17 mouse cellular contexts compared by ENCODE assay signal in the genomic region with DNA sequence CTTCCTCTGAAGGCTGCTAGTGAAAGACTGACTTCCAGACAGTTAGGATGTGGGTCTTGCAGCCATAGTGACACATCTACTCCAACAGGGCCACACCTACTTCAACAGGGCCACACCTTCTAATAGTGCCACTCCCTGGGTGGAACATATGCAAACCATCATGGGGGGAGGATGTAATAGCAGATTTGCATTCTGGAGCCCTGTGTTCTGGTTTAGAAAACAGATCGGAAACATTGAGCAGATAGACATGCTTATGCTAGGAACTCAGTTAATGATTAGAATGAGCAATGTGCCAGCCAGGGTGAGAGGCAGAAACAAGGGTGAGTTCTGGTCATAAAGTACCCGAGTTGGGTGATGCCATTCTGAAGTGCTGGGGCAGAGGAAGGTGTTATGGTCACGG. TPM values are rescaled to one million over a fixed set of nuclear protein-coding genes. Genes with fewer than 3 reads are reported as not detected.
"Had no signal": no experiment of that assay in that cellular context is flagged by ENCODE, and none has a peak within 500 bp of the region (broad histone marks: within the 10 kb centered on the region; RNA-seq: fewer than 3 reads in every experiment).

No protein-coding gene starts in this region.

- H3K27ac ChIP-seq: neural tube, embryonic 12.5 days; neural tube, embryonic 13.5 days; neural tube, embryonic 15.5 days; stomach, embryonic 15.5 days; stomach, postnatal 0 days had no signal

- H3K4me2 ChIP-seq: neural tube, embryonic 12.5 days; neural tube, embryonic 13.5 days; neural tube, embryonic 15.5 days; stomach, embryonic 15.5 days had no signal

- H3K4me1 ChIP-seq: neural tube, embryonic 12.5 days; neural tube, embryonic 13.5 days; neural tube, embryonic 15.5 days; stomach, embryonic 15.5 days had no signal

- H3K9ac ChIP-seq: neural tube, embryonic 12.5 days; neural tube, embryonic 13.5 days; neural tube, embryonic 15.5 days; stomach, embryonic 15.5 days had no signal

- H3K36me3 ChIP-seq: neural tube, embryonic 12.5 days; neural tube, embryonic 13.5 days; neural tube, embryonic 15.5 days; stomach, embryonic 15.5 days had no signal

- H3K27me3 ChIP-seq: neural tube, embryonic 12.5 days; neural tube, embryonic 13.5 days; neural tube, embryonic 15.5 days; stomach, embryonic 15.5 days had no signal

- DNase-seq: retina, postnatal 1 day; right cerebral cortex, adult 18-20 months; right cerebral cortex, postnatal 14 days; right cerebral cortex, postnatal 4 days; spleen, adult 18-20 months; thymus, adult 18-20 months; thymus, adult 2 months; thymus, postnatal 14 days; thymus, postnatal 25 days; thymus, postnatal 36 days; thymus, postnatal 4 days had no signal

- H3K9me3 ChIP-seq: neural tube, embryonic 12.5 days; neural tube, embryonic 13.5 days; neural tube, embryonic 15.5 days; stomach, embryonic 15.5 days had no signal

- H3K4me3 ChIP-seq: neural tube, embryonic 12.5 days; neural tube, embryonic 13.5 days; neural tube, embryonic 15.5 days; stomach, embryonic 15.5 days had no signal

RNA-seq across cellular contexts. Expression of a gene that starts 19.8 kb away (rescaled TPM):
- total RNA-seq: neutrophil, adult 5-6 weeks had no signal
